Mouse (Mus musculus) heart, postnatal 0 days (tissue): Measurements from ENCODE around the gene Map4k2.

Source experiments
- CTCF ChIP-seq: IDR thresholded peaks from 2 replicates; pipeline ENCODE4 v1.5.1; 2016; ENCODE audit warnings: antibody characterized with exemption, control low read depth, low read depth
- EP300 ChIP-seq: IDR thresholded peaks from 2 replicates; pipeline ENCODE4 v1.6.1; 2016; ENCODE audit warnings: antibody characterized with exemption, low read depth

- TF ChIP-seq CTCF (no peak), EP300 (no peak)
Observed at GRCm38 (mm10) chr19:6403869-6404268, 62.9 kb downstream of the Map4k2 start.
